Mouse (Mus musculus) kidney, adult 2 months (tissue): ENCODE results near the gene Arhgef17. TPM values are rescaled to one million over a fixed set of nuclear protein-coding genes. Genes with fewer than 3 reads are reported as not detected.

Experiments used
- DNase-seq: peaks from one replicate; pipeline ENCODE4 v3.0.0; 2021
- H3K27ac ChIP-seq: fragments of 200-500 bp; 2 replicates; pipeline ENCODE4 v1.5.1; 2012; ENCODE audit warnings: low read depth, low read length, control low read depth, inconsistent platforms; ENCODE audit not compliant: insufficient read depth
- H3K27me3 ChIP-seq: fragments of 200-500 bp; replicated peaks from 2 replicates; pipeline ENCODE4 v1.6.1; 2012; ENCODE audit warnings: mild to moderate bottlenecking, moderate library complexity, low read length, inconsistent platforms; ENCODE audit not compliant: control insufficient read depth, insufficient read depth
- H3K36me3 ChIP-seq: fragments of 200-500 bp; 2 replicates; pipeline ENCODE4 v1.6.1; 2012; ENCODE audit warnings: mild to moderate bottlenecking, moderate library complexity, low read length, inconsistent platforms; ENCODE audit not compliant: control insufficient read depth, insufficient read depth
- H3K4me1 ChIP-seq: fragments of 200-500 bp; 2 replicates; pipeline ENCODE4 v1.6.1; 2011; ENCODE audit warnings: low read length; ENCODE audit not compliant: control insufficient read depth, insufficient read depth
- H3K4me3 ChIP-seq: fragments of 200-500 bp; 2 replicates; pipeline ENCODE4 v1.5.1; 2011; ENCODE audit warnings: mild to moderate bottlenecking, low read depth, low read length, control low read depth; ENCODE audit not compliant: insufficient read depth
- CTCF ChIP-seq: fragments of 200-500 bp; conservative IDR thresholded peaks from 2 replicates; pipeline ENCODE4 v1.5.1; 2011; ENCODE audit warnings: low read depth, mild to moderate bottlenecking, control low read depth, low read length, moderate library complexity, mixed read lengths; ENCODE audit not compliant: insufficient read depth, insufficient read length
- POLR2A ChIP-seq: fragments of 200-500 bp; IDR thresholded peaks from one replicate; pipeline ENCODE4 v1.6.1; 2011; ENCODE audit warnings: low read depth, low read length, control low read depth
- WGBS: fragments of 180-500 bp; shearing (Covaris S2); methylation state at CpG from one replicate; pipeline ENCODE4 v1.1.7; 2018; 5-methylcytosine and 5-hydroxymethylcytosine counted together
- polyA plus RNA-seq: library from polyadenylated mRNA; depleted of rRNA; stranded (reverse); fragments of >200 nt; gene quantifications from 2 replicates; pipeline ENCODE4 v1.2.3, GENCODE M21; 2012

The Arhgef17 gene
- polyA plus RNA-seq, 1 experiment, result 25.4 TPM

- H3K27me3 ChIP-seq, result no peaks in the 10 kb centered on the region
- TF ChIP-seq POLR2A (no peak), CTCF (no peak)
- H3K4me1 ChIP-seq, result no peaks in the 10 kb centered on the region
- no peak overlapping the region for H3K27ac ChIP-seq
- WGBS, result 59% methylated on average over 4 of the region's 4 CpGs
- DNase-seq, result no peak
- no peaks in the 10 kb centered on the region for H3K36me3 ChIP-seq
- no peak overlapping the region for H3K4me3 ChIP-seq
These were observed 63.4 kb downstream of the Arhgef17 start for GRCm38 (mm10) chr7:100868551-100868950.

DNA sequence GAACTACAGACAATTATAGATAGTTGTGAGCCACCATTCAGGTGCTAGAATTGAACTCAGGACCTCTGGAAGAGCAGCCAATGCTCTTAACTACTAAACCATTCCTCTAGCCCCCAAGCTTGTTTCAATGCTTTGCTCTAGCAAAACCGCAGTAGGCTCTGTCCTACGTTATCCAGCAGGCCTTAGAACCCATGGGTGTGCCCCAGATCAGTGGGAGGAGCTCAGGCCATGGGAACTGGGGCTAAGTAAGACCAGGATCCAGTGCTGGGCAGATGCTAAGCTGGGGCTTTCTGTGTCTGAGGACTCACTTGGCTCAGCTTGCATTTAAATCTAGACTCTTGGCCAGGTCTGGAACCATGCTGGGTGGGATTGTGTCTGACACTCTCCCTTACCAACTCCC, 64.3 kb downstream of the Arhgef17 start:
- WGBS, result 61% methylated on average over 2 of the region's 2 CpGs
- H3K27ac ChIP-seq, result no peak overlapping the region

DNA sequence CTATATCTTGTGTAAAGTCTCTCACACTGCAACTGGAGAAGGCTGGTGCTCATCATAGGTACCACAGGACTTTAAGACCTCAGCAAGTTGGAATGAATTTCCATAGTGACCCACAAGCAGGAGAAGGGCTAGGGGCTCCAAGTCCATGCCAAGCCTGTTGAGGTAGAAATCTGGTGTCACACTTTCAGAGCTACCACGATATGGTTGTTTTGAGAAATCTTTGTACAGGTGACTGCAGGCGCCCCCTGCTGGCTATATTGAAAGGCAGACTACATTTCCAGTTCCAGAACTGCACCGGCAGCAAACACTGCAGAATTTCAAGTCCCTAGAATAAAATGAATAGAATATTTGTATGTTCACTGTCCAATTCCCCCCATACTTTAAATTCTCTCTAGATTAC, 65.2 kb downstream of the Arhgef17 start:
- H3K36me3 ChIP-seq, result no peaks in the 10 kb centered on the region
- no peak overlapping the region for H3K4me3 ChIP-seq
- H3K27me3 ChIP-seq, result no peaks in the 10 kb centered on the region
- no peaks in the 10 kb centered on the region for H3K4me1 ChIP-seq
- H3K27ac ChIP-seq, result no peak overlapping the region
- WGBS, result 4% methylated on average over 3 of the region's 3 CpGs
- peak; percentile 77 for DNase-seq
- peak; percentile 69 for TF ChIP-seq CTCF
- no peak for TF ChIP-seq POLR2A

More for the DNA sequence above, 64.3 kb downstream of the Arhgef17 start:
- no peaks in the 10 kb centered on the region for H3K36me3 ChIP-seq
- no peak overlapping the region for H3K4me3 ChIP-seq
- no peaks in the 10 kb centered on the region for H3K4me1 ChIP-seq
- no peak for TF ChIP-seq POLR2A
- TF ChIP-seq CTCF, result no peak
- no peak for DNase-seq
- H3K27me3 ChIP-seq, result no peaks in the 10 kb centered on the region

DNA sequence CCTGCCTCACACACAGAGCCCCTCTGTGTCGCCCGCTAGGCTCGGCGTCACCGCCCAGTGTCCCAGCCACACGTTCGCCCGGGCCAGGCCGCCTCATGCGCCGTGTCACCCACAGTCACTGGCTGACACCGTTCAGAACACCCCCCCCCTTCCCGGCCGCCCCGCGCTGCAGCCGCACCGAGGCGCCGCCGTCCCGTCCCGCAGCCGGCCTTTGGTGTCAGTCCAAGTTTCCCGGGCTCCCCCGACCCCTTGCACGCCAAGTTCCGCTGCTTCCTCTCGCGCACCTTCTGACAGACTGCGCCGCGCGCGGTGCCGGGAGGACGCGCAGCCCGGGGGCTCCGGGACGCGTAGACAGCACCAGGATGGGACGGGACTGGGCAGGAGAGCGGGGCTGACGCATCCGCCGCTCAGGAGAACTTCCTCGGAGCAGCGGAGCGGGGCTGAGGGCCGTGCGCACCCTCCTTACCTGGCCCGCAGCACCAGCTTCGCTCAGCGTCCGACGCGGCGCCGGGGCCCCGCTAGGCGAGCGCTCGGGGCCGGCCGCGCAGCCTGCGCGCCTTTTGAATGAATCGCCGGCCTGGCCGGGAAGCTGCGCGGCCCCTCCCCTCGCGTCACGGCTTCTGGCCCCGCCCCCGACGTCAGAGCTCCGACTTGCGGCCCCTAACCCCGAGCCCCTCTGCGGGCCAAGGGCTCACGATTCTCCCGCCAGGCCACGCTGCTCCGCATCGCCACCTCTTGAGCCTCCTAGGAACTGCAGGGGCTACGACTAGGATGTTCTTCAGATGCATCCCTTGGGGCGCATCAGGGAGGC, 68.9 kb downstream of the Arhgef17 start, which contains the start of gene Relt:
Relt (minus strand) TSS at position 619 of the 811 bp plus-strand sequence.
- Histone ChIP-seq H3K4me1 (no peaks in the 10 kb centered on the region), H3K4me3 (peak within 1 kb of the TSS; percentile 79), H3K27me3 (no peaks in the 10 kb centered on the region), H3K27ac (no peak within 1 kb of the TSS), H3K36me3 (no peaks in the 10 kb centered on the region)
- 1% methylated on average over 91 of the region's 91 CpGs for WGBS
- peak; percentile 73 for TF ChIP-seq CTCF
- TF ChIP-seq POLR2A, result no peak
- peak; percentile 93 for DNase-seq

GRCm38 (mm10) chr7:100862353-100862752, 69.6 kb downstream of the Arhgef17 start:
- no peaks in the 10 kb centered on the region for H3K36me3 ChIP-seq
- no peak overlapping the region for H3K27ac ChIP-seq
- peak overlapping the region; percentile 79 for H3K4me3 ChIP-seq
- WGBS, result 27% methylated on average over 4 of the region's 4 CpGs
- no peaks in the 10 kb centered on the region for H3K4me1 ChIP-seq
- TF ChIP-seq POLR2A (no peak), CTCF (no peak)
- H3K27me3 ChIP-seq, result no peaks in the 10 kb centered on the region
- no peak for DNase-seq

DNA sequence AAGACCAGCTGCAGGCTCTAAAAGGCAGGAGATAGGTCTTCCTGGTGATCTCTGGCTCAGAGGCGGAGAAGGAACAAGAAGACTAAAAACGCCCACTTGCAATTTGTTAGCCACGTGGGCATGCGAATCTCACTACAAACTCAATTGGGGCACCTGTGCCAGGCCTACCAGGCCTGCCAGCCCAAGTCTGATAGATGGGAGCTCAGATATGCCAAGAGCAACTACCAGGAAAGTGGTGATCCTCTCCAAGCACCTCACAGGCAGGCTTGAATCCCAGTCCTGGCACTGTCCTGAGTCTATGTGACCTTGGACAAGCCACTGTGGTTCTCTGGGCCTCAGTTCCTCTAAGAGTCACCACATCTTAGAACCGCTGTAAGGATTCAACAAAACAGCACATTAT, 70.7 kb downstream of the Arhgef17 start:
- H3K27ac ChIP-seq, result no peak overlapping the region
- 93% methylated on average over 5 of the region's 5 CpGs for WGBS
- H3K4me1 ChIP-seq, result no peaks in the 10 kb centered on the region
- H3K36me3 ChIP-seq, result no peaks in the 10 kb centered on the region
- TF ChIP-seq CTCF, result no peak
- TF ChIP-seq POLR2A, result no peak
- no peak overlapping the region for H3K4me3 ChIP-seq
- H3K27me3 ChIP-seq, result no peaks in the 10 kb centered on the region
- DNase-seq, result no peak

DNA sequence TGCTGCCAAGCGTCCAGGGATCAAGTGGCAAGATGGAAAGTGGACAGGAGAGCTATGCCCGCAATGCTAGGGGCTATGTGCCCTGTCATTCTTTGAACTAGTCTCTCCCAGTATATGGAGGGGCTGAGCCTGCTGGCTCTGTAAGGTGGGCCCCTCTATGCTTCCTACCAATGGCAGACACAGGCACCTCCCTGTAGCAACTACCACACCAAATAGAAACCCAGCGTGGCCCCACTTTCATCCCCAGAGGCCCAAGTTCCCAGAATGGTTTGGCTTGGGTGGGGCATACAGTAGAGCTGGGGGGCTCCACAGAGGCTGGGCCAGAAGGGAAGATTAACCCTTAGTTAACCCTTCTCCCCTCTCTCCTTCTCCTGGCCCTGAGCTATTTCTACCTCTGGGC, 71.5 kb downstream of the Arhgef17 start:
- DNase-seq, result no peak
- Histone ChIP-seq H3K4me1 (no peaks in the 10 kb centered on the region), H3K27me3 (no peaks in the 10 kb centered on the region), H3K4me3 (no peak overlapping the region), H3K27ac (no peak overlapping the region), H3K36me3 (no peaks in the 10 kb centered on the region)
- WGBS, result 96% methylated on average over 3 of the region's 3 CpGs
- TF ChIP-seq POLR2A (no peak), CTCF (no peak)
